9 mouse cellular contexts compared by ENCODE assay signal in the genomic region with DNA sequence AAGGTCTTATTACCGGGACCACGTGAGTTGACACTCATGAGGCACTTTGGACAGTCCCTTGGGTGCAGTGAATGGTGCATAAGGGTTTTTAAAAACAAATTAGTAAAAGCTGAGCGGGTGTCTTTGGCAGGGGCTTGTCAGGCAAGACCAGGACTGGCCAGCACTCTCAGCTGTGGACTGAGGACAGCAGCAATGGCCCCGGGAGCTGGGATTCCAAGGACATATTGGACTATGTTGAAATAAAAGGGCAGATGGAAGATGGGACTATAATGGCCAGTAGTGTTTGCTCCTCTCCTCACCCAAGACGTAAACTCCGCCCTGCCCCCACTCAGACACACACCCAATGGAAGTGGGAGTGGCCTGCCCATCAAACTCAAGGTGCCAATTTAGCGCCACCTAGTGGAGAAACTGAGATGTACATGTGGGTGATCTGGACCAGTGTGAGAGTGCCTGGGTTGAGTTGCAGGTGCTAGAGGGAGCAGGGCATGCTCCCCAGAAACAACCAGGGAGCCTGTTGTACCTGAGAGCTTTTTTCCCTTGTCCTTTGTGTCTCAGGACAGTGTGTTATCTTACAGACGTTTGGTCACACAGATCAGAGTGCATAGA.
A peak's percentile ranks its signal among the peaks of the same experiment; 100 is the strongest.
DNase-seq lines count a peak whose midpoint lies in the region; ATAC-seq and TF ChIP-seq lines count a peak whose summit lies in the region.
"Had no signal": no experiment of that assay in that cellular context is flagged by ENCODE, and none has a peak within 500 bp of the region (broad histone marks: within the 10 kb centered on the region; RNA-seq: fewer than 3 reads in every experiment).

No protein-coding gene starts in this region.

- peak; percentile 86 for TF ChIP-seq CTCF in midbrain, postnatal 0 days (IDR thresholded peaks at IDR 0.05)

- no peaks in the 10 kb centered on the region for H3K36me3 ChIP-seq in limb, embryonic 10.5 days
- H3K36me3 ChIP-seq in midbrain, postnatal 0 days (ENCODE audit: insufficient read depth, low read length): no peaks in the 10 kb centered on the region

- H3K9ac ChIP-seq in midbrain, postnatal 0 days (replicated peaks; ENCODE audit: low read length, poor library complexity, severe bottlenecking): no peak overlapping the region

- 21% methylated on average over 8 of the region's 8 CpGs for WGBS in limb, embryonic 10.5 days
- WGBS in midbrain, postnatal 0 days: 22% methylated on average over 8 of the region's 8 CpGs

- no peak overlapping the region for H3K27ac ChIP-seq in limb, embryonic 10.5 days
- H3K27ac ChIP-seq in midbrain, postnatal 0 days (ENCODE audit: low read depth, low read length): no peak overlapping the region

- peaks cover 29% of the 10 kb centered on the region for H3K4me1 ChIP-seq in limb, embryonic 10.5 days
- no peaks in the 10 kb centered on the region for H3K4me1 ChIP-seq in midbrain, postnatal 0 days (ENCODE audit: insufficient read depth, low read length)

- DNase-seq in urinary bladder, adult 18-20 months (ENCODE audit: low spot score in 2 of 2): peak; percentile 6 to 10
- no peak for DNase-seq in urinary bladder, postnatal 10 days (ENCODE audit: low spot score)
- peak; percentile 32 for DNase-seq in cerebellum, adult 8-10 months
- DNase-seq in frontal cortex, adult 2 months (ENCODE audit: extremely low spot score in 1 of 2, low spot score in 1 of 2): peak; percentile 12 to 83
- DNase-seq in kidney, adult 9 months: peak; percentile 69
- DNase-seq in limb, embryonic 10.5 days (ENCODE audit: low spot score): peak; percentile 75
- DNase-seq in midbrain, postnatal 0 days (ENCODE audit: low spot score): peak; percentile 85
- DNase-seq in thymus, postnatal 4 days: peak; percentile 56

- ATAC-seq in midbrain, postnatal 0 days (ENCODE audit: low FRiP score): peak; percentile 36; the same call in 1 of the 2 replicates

- H3K9me3 ChIP-seq in limb, embryonic 10.5 days (replicated peaks): no peaks in the 10 kb centered on the region
- no peaks in the 10 kb centered on the region for H3K9me3 ChIP-seq in midbrain, postnatal 0 days (ENCODE audit: low read length)

- no peak overlapping the region for H3K4me3 ChIP-seq in limb, embryonic 10.5 days
- H3K4me3 ChIP-seq in midbrain, postnatal 0 days (ENCODE audit: low read depth, low read length): no peak overlapping the region
- H3K4me3 ChIP-seq: erythroblast, embryonic 14.5 days had no signal

- peaks cover 88% of the 10 kb centered on the region for H3K27me3 ChIP-seq in limb, embryonic 10.5 days (ENCODE audit: low read depth, poor library complexity, severe bottlenecking)
- H3K27me3 ChIP-seq in midbrain, postnatal 0 days (ENCODE audit: insufficient read depth, low read length): no peaks in the 10 kb centered on the region; the same call in 1 of the 2 replicates

- no peak overlapping the region for H3K4me2 ChIP-seq in midbrain, postnatal 0 days (ENCODE audit: low read depth, low read length, poor library complexity, severe bottlenecking)
